Mouse (Mus musculus) thymus, postnatal 14 days (tissue): ENCODE data around the gene Rad51b.

ENCODE experiments used
- DNase-seq: peaks from one replicate; pipeline ENCODE4 v3.0.0; 2021

The Rad51b gene

DNA sequence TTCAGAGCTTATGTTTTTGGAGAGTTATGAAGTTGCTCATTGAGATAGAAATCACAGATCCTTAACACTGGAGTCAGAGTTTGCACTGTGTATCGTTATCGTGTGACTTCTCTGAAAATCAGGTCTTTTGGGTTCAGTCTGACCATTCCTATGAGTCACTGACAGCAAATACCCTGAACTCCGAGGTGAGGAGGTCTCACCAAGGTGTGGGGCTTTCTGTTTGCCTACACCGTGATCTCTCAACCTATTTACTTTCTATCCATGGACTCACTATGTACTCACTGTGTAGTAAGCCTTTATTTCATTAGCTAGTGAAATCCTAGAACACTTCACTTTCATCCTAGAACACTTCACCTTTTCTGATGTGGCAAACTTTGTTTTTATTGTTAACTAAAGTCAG, 34.6 kb downstream of the Rad51b start:
- no peak for DNase-seq

DNA sequence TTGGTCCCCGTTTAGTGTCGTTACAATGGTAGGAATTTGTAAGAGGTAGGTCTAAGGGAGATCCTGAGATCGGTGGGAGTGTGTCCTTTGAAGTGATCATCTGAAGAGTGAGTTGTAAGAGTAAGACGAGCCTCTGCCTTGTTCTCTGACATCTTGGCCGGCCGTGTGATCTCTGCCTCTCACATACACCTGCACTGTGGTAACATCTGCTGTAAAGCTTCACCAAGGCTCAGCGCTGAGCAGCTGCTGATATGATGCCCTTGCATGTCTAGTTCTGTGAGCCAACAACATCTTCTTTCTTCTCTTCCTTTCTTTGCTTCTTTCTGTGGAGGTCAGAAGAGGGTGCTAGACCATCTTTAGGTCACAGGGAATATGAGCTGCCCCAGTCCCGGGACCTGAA, 41.7 kb downstream of the Rad51b start:
- peak; percentile 61 for DNase-seq

DNA sequence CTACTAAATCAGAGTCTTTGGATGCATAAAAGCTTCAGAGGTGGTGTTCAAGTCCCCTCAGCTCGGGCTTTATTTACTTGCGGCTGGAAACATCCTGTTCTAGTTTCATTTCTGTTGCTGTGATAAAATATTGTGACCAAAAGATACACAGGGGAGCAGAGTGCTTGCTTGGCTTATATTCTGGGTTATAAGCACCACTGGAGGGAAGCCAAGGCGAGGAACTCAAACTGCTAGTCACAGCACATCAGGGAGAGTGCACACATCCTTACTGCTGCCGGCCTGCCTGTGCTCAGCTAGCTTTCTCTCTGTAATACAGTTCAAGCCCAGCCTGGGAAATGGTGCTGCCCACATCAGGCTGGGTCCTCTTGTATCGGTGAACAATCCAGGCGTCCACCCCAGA, 43.4 kb downstream of the Rad51b start:
- DNase-seq: no peak

DNA sequence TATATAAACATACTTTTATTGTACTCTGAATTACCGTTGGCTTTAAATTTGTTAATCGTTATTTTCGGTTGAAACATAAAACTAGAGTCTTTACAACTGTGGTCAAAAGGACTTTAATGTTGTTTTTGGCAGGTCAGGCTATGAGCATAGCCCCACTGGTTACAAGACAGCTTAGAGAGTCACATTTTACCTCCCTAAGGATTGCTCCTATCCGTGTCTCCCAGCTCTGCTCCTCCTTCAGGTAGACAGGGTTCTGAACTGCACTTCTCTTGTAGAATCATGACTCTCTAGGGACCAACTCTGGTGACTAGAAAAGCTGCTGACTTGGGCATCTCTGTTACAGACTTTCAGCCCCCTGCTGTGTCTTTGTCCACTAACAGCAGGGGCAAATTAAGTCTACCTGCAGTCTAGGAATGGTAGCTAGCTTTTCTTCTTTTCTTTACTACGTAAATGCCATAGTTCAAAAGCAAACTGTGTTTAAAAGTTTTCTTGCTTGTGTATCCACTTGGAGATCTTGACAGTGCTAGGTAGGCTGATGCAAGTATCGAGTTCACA, 44.3 kb downstream of the Rad51b start:
- DNase-seq: no peak

DNA sequence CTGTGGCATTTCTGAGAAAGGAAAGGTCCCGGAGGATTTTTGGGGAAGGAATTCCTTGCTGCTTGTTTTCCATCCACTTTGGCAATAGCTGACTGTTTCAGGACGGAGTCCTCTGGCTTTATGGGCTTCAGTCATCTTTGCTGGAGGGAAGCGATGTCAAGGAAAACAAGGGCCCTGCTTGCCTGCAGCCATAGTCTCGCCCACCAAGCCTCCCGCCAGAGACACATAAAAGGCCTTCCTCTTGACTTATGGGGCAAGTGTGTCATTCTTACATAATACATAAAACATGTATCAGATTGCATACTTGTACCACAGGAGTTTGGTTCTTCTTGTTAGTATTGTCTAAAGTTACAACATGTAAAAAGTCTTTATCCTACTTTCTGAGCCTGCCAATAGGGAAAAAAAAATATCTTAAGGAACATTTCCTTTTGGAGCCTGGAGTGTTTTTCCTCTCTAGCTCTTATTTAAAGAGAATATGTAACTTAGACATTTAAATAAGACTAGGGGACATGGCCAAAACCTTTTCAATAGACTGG, 49.2 kb downstream of the Rad51b start:
- no peak for DNase-seq

DNA sequence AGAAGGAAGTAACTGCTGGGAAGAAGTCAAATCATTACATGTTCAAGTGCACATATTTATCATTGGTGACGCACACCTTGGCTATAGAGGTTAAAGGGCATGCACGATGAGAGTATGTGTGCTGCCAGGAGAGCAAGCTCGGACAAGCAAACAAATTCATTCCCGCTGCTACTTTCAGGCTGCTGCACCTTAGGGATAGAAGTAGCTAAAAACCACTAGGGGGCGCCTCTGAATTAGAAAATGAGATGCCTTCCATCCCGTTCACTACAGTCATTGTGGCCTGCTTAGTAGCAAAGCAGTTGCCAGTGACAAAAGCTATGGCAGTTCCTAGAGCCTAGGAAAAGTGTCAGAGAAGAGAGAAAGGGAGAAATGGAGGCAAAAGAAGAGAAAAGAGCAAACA, 50.6 kb downstream of the Rad51b start:
- DNase-seq: peak; percentile 66

DNA sequence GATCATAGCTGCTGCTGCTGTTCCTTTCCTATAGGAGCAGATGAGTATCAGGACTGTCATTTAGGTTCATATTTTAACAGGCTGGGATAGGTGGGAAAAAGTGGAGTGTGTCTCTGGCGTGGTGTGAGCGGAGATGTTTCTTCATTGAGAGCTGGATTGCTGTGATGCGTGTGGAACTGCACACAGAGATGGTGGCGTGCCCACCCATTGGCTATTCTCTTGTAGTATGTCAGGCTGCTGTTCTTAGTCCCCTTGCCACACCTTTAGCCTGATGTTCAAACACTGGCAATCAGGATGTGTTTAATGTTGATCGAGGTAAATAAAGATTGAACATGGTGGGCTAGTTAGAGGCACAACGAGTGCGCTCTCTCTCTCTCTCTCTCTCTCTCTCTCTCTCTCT, 54.4 kb downstream of the Rad51b start:
- DNase-seq: no peak

DNA sequence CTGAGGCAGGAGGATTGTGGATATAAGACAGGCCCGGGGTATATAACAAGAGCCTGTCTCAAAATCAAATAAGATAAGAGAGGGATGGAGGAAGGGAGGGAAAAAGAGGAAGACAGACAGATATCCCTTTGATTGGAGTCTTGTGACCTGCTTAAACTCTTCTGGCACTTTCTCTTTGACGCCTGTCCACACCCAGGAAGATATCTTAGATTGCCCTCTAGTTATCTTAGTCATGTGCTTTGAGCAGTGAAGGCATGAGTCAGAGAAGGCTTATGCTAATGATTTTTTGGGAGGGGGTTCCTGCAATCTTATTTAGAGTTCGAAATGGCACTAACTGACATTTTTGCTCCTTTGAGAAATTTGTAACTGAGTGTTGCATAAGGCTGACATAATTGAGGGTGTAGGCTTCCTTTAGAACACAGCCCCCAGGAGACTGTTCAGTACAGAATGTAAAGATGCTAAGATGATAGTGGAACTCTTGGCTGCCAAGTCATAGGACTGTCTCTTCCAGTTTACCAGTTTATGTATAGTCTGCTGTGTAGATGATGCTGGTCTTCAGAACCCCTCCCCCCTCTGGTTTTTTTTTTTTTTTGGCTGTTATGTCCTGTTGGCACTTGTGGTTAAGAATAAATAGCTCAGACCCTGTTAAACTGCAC, 55.1 kb downstream of the Rad51b start:
- DNase-seq: no peak

DNA sequence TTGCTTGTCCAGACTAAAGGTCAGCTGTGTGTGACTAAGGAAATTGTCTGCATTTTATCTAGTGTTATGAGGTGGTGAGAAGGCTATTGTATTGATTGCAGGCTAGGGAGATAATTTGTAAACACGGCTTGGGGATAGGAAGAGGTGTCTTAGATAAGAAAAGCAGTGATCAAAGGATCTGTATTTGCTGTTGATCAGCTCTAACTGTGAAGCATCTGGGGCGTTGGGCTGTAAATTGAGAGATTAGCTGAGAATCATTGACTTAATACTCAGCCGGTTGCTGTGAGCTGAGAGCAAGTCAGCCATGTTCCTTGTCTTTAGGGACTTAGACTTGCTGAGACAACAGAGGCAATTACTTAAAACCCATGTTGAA, 55.6 kb downstream of the Rad51b start:
- no peak for DNase-seq

DNA sequence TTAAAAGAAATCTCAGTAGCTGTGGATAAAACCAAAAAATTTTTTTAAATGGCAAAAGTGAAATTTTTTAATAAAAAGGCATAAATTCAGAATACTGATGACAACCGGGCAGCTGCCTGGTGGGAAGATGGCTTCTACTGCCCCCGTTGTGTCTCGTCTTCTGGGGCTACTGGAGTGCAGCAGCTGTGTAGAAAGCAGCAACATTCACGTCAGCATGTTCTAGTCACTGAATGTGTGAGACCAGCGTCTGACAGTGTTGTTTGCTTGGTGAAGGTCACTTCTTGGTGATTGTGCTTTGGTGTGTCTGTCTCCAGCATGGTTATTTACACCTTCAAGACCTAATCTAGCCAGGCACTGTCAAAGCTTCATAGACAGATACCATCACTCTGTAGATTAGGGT, 56.3 kb downstream of the Rad51b start:
- DNase-seq: no peak

DNA sequence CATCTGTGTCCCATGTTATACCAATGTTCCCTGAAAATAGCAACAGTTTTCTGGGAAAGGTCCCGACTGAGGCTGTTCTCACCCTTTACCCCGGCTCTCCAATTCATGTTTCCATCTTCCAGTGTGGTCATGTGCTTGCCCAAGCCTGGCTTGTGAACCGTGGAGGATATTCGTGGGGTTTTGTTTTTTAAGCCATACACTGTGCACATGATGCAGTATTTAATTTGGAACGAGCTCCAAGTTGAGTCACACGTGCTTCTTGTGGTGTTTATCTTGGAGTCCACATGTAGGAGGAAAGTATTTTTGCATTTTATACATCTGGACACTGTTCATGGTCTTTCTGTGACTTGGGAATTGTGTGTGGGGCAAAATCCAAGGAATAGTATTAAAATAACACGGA, 57.5 kb downstream of the Rad51b start:
- no peak for DNase-seq

DNA sequence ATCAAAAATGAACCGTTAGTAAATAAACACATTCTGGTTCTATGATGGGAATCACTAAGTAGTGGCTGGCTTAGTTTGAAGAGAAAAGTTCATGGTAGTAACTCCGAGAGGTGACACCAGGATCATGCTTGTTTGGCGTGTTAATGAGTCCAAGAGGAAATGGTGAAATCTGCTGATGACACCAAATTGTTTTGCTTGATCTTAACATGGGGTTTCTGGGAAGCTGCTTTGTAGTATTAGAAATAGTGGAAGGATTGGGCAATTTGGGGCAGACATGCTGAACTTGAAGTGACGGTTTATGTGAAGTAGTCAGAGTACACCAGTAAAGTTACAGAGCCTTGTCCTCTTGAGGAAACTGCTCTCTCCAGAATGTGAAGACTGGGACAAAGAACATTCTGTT, 59.1 kb downstream of the Rad51b start:
- no peak for DNase-seq

DNA sequence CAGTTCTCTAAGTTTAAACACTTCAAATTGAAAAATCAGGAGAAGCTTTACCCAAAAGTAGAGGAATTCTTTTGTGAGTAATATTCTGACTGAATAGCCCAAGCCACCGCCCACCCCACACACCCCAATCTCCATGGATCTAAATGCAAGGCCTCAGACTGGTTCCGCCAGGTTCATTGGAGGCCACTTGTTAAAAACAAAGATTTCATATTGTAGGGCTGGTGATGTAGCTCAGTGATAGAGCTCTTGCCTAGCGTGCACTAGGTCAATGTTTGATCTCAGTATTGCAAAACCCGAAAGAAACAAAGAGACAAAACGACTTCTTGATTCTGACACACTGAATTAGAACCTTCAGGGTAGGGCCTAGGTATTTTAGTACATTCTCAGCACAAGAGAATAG, 60.5 kb downstream of the Rad51b start:
- no peak for DNase-seq

DNA sequence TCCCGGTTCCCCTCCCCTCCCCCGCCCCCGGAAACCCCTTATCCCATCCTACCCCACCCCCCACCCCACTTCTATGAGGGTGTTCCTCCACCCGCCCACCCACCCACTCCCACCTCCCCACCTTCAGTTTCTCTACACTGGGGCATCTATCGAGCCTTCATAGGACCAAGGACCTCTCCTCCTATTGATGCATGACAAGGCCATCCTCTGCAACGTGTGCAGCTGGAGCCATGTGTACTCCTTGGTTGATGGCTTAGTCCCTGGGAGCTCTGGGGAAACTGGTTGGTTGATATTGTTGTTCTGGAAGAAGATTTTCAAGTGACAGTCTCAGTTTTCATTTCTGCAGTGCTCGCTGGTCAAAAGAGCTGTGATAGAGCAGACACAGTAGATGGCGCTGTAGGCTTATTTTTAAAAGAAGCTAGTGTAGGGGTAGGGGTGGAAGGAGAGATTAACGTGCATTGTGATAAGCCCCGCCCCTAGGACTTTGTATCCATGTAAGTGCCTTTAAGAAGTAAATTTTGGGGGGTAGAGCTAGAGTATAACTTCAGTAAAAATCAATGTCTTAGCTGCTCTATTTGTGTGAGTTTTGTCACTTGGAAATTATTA, 61.6 kb downstream of the Rad51b start:
- peak; percentile 76 for DNase-seq

DNA sequence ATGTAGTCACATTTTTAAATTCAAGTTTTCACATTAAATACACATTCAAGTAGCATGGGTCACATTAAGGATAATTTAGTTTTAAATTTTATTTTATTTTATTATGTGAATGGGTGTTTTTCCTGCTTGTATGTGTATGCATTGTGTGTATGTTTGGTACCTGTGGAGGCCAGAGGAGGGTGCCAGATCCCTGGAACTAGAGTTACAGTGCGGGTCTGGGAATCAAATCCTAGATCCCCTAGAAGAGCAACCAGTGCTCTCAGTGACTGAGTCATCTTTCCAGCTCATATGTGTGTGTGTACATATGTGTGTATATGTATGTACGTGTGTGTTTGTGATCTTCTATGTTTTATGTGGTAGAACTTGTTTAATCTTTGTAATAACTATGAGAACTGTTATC, 62.3 kb downstream of the Rad51b start:
- DNase-seq: no peak

DNA sequence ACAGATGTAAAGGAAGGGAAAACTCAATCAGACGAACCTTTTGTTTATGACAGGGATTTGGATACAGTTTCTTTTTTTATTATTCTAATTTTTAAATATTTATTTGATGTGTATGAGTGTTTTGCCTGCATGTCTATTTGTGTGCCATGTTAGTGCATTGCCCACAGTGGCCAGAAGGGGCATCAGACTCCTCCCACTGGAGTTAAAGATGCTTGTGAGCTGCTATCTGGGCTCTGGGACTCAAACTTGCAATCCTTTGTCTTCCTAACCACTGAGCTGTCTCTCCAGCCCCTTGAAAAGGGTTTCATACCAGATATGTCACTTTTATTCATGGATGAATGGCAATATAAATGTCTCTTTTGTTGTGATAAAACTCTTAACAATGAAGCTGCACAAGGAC, 65.1 kb downstream of the Rad51b start:
- peak; percentile 55 for DNase-seq

DNA sequence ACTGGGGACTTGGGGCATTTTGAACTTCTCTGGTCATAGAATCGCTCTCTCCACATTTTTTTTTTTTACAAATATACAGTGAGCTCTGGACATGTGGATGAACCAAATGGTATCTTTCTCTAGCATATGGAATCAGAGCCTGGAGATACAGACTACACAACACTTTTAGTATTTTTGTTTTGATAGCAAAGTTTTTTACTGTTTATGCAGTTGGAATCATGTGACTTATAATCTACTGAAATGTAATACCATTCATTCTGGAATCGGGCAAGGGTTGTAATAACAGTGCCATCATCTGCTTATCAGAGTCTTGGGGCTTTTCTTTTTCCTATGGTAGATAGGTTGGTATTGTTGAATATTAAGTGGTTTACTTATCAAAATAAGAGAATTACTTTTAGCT, 67.2 kb downstream of the Rad51b start:
- DNase-seq: no peak

DNA sequence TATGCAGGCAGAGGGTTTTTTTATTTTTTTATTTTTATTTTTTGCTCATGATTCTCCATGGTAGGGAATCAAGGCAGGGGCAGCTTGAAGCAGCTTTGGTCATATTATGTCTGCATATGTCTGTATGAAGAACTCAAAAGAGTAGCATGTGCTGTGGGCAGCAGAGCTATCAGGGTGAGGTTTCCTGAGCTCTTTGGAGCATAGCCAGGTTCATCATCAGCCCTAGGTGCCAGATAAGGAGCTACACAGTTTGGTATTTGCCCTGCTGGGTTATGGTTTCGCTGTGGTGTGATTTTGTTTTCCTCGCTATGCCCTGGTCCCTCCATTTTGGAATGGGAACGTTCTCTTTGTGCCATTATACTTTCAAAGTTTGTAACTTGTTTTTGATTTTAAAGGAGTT, 71.7 kb downstream of the Rad51b start:
- no peak for DNase-seq

DNA sequence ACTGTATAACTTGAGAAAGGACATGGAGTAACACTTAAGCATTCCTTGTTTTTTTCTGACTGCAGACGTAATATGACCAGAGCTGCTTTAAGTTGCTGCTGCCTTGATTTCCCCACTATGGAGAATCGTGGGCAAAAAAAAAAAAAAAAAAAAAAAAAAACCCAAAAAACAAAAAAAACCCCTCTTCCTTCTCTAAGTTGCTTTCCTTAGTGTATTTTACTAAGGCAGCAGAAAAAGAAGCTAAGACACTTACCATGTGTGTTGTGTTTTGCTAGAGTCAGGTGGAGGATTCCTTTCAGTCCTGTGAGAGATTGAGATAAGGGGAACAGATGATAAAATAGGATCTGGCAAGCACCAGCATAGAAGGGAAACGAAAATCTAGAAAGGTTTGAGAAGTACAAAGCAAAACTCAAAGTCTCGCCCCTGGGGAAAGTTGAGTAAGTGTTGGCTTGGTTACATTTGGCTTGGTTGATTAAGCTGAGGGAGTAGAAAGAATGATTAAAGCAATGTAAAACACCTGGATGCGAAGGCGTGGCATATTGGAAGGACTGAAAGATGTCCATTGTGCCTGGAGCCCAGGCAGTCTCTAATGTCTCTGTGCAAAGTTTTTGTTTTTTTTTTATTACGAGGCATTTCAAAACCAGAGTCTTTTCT, 72.6 kb downstream of the Rad51b start:
- DNase-seq: no peak

DNA sequence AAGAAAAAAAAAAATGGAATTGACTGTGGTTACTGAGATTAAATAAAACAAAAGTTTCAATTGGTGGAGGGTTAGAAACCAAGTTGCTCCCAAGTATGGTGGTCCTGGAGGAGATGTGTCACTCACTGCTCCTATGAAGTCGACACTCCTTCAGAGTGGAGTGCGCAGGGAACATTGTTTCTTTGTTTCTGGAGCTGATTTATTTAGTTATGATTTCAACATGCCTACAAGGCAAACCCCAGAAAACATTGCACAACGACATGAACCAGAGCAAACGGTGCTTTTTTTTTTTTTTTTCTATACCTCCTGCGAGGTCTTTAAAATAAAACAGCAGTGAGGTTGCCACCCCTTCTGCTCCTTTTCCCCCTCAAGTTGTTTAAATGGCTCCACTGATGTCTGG, 75.6 kb downstream of the Rad51b start:
- DNase-seq: no peak

DNA sequence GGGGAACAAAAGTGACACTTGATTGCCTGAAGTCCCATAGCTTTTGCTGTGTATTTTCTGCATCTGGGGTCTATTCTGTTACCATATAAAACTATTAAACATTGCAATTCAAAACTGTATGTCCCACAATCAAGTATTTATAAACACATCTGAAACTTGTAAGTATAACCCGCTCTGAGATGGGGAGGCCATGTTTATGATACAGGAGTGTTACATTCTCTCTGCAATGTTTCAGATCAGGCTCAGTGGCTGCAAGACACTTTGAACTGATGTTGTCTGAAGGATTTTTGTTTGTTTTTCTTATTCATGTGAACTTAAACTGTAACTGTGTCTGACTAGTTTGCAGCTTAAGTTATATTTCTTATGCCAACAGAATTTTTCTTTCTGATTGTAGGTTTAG, 80.3 kb downstream of the Rad51b start:
- no peak for DNase-seq

DNA sequence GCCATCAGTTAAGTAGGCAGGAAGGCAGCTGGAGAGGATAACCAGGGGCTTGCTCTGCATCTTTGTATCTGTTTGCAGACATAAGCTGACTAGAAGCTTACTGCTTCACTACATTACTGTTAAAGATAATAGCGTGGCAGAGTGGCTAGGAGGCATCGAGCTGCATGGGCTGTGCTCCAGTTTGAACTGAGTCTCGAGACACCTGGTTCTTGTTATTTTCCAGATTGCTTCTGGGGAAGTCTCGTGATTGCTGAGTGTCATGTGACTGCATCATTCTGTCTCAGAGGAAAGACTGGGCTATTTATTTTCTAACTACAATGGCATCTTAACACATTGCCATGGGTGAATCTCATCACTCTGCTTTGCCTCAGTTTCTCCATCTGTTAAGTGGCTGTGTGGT, 80.8 kb downstream of the Rad51b start:
- DNase-seq: no peak

DNA sequence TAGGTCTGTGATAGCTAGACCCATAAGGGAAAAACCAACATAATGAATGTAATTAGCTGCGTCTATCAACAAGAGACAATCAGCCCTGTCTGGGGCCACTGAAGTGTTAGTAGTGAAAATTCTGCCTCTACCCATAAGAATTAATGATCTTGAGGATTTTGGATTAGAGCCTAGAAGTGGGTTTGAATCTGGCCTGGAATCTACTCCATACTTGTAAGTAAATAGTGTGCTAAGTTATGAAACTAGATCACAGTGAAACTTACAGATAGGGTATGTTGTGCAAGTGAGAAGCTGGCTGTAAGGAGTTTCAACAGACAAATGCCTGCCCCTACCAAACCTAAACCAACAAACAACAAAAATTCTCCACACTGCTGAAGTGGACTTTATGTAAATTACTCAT, 83.1 kb downstream of the Rad51b start:
- DNase-seq: no peak

DNA sequence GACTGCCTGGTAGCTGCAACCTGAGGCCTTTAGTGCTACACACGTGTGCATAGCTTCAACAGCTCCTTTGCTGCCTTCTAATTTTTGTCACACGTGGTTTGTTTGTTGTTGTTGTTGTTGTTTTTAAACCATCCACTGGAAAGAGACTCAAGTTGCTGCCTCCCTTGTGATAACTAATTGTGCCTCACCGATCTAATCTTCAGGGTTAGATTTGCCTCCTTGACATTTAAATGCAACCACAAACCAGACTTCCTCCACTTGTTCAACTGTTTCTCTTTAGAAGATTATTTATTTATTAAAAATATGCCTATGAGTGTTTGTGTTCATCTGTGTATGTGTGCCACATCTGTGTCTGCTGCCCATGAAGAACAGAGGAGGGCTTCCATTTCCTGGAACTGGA, 84.4 kb downstream of the Rad51b start:
- DNase-seq: no peak
